Mouse (Mus musculus) midbrain, embryonic 15.5 days (tissue): Measurements from ENCODE around the gene Fosl1. TPM values are rescaled to one million over a fixed set of nuclear protein-coding genes. Genes with fewer than 3 reads are reported as not detected.

Experiments
- ATAC-seq: fragments of 200-750 bp; cut with Nextera tagmentation; replicated peaks from 2 replicates; pipeline ENCODE4 v1.8.0; 2017; ENCODE audit warnings: moderate TSS enrichment
- H3K27ac ChIP-seq: fragments of 300-500 bp; sonication (generic); 2 replicates; pipeline ENCODE4 v1.5.1; 2015; ENCODE audit warnings: mild to moderate bottlenecking, inconsistent platforms
- H3K27me3 ChIP-seq: fragments of 300-500 bp; sonication (generic); replicated peaks from 2 replicates; pipeline ENCODE4 v1.6.1; 2015; ENCODE audit warnings: inconsistent platforms
- H3K36me3 ChIP-seq: fragments of 300-500 bp; sonication (generic); replicated peaks from 2 replicates; pipeline ENCODE4 v1.6.1; 2015; ENCODE audit warnings: inconsistent platforms
- H3K4me1 ChIP-seq: fragments of 300-500 bp; sonication (generic); 2 replicates; pipeline ENCODE4 v1.6.1; 2015; ENCODE audit warnings: inconsistent platforms
- H3K4me2 ChIP-seq: fragments of 300-500 bp; sonication (generic); 2 replicates; pipeline ENCODE4 v1.6.1; 2015; ENCODE audit warnings: inconsistent platforms, mild to moderate bottlenecking, moderate library complexity
- H3K4me3 ChIP-seq: fragments of 300-500 bp; sonication (generic); 2 replicates; pipeline ENCODE4 v1.5.1; 2015; ENCODE audit warnings: mild to moderate bottlenecking, inconsistent platforms
- H3K9ac ChIP-seq: fragments of 300-500 bp; sonication (generic); 2 replicates; pipeline ENCODE4 v1.6.1; 2015; ENCODE audit warnings: mild to moderate bottlenecking, inconsistent platforms
- H3K9me3 ChIP-seq: fragments of 300-500 bp; sonication (generic); 2 replicates; pipeline ENCODE4 v1.6.1; 2016; ENCODE audit warnings: inconsistent platforms
- WGBS: fragments of 180-500 bp; shearing (Covaris S2); methylation state at CpG from one replicate; pipeline ENCODE4 v1.1.7; 2015; ENCODE audit warnings: mixed read lengths; 5-methylcytosine and 5-hydroxymethylcytosine counted together
- polyA plus RNA-seq: library from polyadenylated mRNA; unstranded; fragments of >200 nt; fragmentation: Nextera tagmentation; extraction: Ambion mirVana; gene quantifications from 2 replicates; pipeline ENCODE4 v1.2.1, GENCODE M21; 2015

The Fosl1 gene
- polyA plus RNA-seq, 1 experiment from 2014 or later: not detected

DNA sequence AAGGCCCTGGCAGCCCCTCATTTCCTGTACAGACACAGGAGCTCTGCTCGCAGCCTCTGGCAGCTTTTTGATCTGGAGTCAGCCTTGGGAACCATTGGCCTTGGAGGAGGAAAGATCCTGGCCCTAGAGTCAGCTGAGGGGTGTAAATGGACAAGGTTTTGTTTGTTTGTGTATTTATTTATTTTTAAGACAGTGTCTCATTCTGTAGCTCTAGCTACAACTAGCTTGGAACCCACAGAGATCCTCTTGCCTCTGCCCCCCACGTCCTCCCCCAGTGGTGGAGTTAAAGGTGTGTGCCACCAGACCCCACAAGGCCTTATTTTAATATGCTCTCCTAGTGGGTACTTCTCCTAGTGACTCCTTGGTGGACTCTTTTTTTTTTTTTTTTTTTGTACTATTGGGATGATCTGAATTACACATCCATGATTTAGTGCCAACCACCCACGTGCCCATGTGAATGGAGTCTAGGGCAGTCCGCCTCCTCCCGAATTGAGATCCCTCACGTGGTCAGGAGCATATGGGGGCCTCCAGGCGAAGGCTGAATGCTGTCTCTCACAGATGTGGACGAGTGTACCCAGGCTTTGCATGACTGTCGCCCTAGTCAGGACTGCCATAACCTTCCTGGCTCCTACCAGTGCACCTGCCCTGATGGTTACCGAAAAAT lies 29.8 kb downstream of the Fosl1 start:
- 86% methylated on average over 10 of the region's 10 CpGs for WGBS
- Histone ChIP-seq H3K4me1 (peaks cover 23% of the 10 kb centered on the region), H3K36me3 (no peaks in the 10 kb centered on the region; the same call in 1 of the 2 replicates), H3K27ac (no peak overlapping the region), H3K4me2 (no peak overlapping the region), H3K9me3 (no peaks in the 10 kb centered on the region), H3K9ac (no peak overlapping the region), H3K4me3 (no peak overlapping the region), H3K27me3 (no peaks in the 10 kb centered on the region)
- ATAC-seq: no peak

DNA sequence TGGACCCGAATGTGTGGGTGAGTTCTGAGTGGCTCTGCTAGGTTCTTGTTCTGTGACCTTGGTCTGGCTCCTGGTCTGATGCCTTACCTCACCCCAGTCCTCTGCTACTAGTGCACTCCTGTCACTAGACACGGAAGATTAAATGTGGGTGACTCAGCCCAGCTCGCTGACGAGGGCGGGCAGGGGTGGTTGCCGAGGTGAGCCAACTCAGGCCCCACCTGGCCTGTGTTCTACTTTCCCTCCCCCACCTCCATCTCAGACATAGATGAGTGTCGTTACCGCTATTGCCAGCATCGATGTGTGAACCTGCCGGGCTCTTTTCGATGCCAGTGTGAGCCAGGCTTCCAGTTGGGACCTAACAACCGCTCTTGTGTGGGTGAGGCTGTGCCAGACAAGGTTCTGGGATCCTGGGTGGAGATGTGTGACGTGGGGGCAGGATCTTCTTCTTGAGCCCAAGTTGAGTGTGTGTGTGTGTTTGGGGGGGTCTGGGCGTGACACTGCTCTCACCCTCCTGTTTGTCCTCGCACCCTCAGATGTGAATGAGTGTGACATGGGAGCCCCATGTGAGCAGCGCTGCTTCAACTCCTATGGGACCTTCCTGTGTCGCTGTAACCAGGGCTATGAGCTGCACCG lies 30.4 kb downstream of the Fosl1 start:
- 90% methylated on average over 18 of the region's 18 CpGs for WGBS
- H3K4me2 ChIP-seq: no peak overlapping the region
- H3K27me3 ChIP-seq: no peaks in the 10 kb centered on the region
- no peak for ATAC-seq
- H3K9ac ChIP-seq: no peak overlapping the region
- H3K9me3 ChIP-seq: no peaks in the 10 kb centered on the region
- no peak overlapping the region for H3K4me3 ChIP-seq
- no peak overlapping the region for H3K27ac ChIP-seq
- H3K36me3 ChIP-seq: peaks cover 6% of the 10 kb centered on the region; the same call in 1 of the 2 replicates
- peaks cover 23% of the 10 kb centered on the region for H3K4me1 ChIP-seq

DNA sequence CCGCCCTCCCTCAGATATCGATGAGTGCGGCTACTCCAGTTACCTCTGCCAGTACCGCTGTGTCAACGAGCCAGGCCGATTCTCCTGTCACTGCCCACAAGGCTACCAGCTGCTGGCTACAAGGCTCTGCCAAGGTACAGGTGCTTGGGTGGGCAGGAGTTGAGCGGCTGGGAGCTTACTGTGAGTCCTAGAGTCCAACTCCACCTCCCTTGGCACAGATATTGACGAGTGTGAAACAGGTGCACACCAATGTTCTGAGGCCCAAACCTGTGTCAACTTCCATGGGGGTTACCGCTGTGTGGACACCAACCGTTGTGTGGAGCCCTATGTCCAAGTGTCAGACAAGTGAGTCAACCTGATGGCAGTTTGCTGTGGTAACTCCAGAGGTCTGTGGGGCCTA lies 32.7 kb downstream of the Fosl1 start:
- Histone ChIP-seq H3K27ac (no peak overlapping the region), H3K27me3 (no peaks in the 10 kb centered on the region), H3K36me3 (peaks cover 13% of the 10 kb centered on the region; the same call in 1 of the 2 replicates), H3K9ac (no peak overlapping the region), H3K4me1 (peaks cover 9% of the 10 kb centered on the region), H3K4me2 (no peak overlapping the region), H3K4me3 (no peak overlapping the region), H3K9me3 (no peaks in the 10 kb centered on the region)
- WGBS: 91% methylated on average over 10 of the region's 10 CpGs
- no peak for ATAC-seq

DNA sequence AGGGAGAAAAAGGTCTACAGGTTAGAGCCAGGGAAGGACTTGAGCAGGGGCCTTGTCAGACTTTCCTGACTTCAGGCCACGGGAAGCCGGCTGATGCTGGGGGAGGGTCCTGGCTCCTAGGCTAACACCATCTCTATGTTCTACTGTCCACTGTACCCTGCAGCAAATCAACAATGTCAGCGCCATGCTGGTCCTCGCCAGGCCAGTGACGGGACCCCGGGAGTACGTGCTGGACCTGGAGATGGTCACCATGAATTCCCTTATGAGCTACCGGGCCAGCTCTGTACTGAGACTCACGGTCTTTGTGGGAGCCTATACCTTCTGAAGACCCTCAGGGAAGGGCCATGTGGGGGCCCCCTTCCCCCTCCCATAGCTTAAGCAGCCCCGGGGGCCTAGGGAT lies 34.1 kb downstream of the Fosl1 start:
- H3K27ac ChIP-seq: no peak overlapping the region
- peaks cover 13% of the 10 kb centered on the region; the same call in 1 of the 2 replicates for H3K36me3 ChIP-seq
- no peak overlapping the region for H3K4me2 ChIP-seq
- H3K9ac ChIP-seq: no peak overlapping the region
- peaks cover 2% of the 10 kb centered on the region for H3K4me1 ChIP-seq
- no peak overlapping the region for H3K4me3 ChIP-seq
- WGBS: 94% methylated on average over 10 of the region's 10 CpGs
- no peaks in the 10 kb centered on the region for H3K27me3 ChIP-seq
- ATAC-seq: no peak
- no peaks in the 10 kb centered on the region for H3K9me3 ChIP-seq

DNA sequence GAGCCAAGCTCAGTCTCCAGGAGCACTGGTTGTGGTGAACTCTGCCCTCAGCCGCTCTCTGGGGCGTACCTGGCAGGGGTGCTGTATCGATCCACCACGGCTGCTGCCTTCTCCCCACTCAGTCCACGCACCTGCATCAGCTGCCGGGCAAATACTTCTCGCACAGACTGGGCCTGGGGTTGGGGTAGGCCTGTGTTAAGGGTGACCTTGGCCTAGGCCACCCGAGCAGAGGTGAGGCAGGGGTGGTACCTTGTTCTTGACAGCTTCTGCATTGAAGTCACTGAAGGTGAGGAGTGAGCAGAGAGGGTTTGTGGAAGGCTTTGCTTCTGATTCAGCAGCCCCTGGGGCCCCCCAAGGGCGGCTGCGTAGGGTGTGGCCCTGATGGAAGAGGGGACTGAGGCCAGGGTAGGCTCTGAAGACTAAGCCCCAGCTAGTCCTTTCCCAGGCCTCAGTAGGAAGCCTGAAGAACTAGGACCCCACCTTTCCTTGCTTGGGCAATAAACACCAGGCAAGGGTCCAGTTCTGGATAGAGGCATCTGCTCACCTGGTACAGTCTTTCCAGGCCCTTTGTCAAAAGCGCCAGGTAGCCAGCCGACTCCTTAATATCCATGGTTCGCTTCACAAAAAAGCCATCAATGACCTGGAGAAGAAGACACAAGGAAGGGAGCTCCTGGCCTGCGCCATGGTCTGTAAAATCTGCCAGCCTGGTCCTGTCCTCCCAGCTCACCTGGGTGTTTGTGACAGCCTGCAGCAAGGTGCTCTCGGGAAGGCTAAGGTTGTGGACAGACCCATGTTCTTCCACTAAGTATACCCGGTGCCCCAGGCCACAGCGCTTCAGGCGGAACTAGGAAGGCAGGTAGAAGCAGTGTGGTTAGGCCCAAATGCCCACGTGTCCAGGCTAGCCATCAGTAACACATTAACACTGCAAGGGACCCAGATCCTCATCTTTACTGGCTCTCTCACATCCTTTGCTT lies 36.3 kb downstream of the Fosl1 start:
- ATAC-seq: no peak

DNA sequence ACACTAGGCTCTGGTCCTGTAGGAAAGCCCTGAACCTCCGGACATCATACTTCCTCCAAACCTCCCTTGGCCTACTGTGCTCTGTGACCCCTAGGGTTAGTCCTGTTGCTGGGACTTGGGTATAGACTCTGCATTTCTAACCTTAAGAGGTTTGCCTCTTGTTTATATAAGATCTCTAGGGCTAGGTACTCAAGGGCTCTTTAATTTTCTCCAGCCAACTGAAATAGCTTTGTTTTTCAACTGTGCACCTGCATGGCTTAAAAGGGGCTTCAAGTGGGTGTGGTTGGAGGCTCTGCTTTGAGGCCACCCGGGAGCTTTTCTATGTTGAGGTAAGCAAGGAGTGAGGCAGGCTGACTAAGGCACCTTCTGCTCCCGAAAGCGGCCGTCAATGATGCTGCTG lies 37.1 kb downstream of the Fosl1 start:
- Histone ChIP-seq H3K36me3 (peaks cover 13% of the 10 kb centered on the region; the same call in 1 of the 2 replicates), H3K9me3 (no peaks in the 10 kb centered on the region), H3K27ac (no peak overlapping the region), H3K4me3 (no peak overlapping the region), H3K27me3 (no peaks in the 10 kb centered on the region), H3K4me2 (no peak overlapping the region), H3K9ac (no peak overlapping the region), H3K4me1 (peaks cover 26% of the 10 kb centered on the region)
- no peak for ATAC-seq
- 90% methylated on average over 5 of the region's 5 CpGs for whole genome bisulfite sequencing

More for the DNA sequence above, 36.3 kb downstream of the Fosl1 start:
- H3K36me3 ChIP-seq: peaks cover 13% of the 10 kb centered on the region; the same call in 1 of the 2 replicates
- WGBS: 91% methylated on average over 19 of the region's 19 CpGs
- no peak overlapping the region for H3K4me3 ChIP-seq
- H3K27ac ChIP-seq: no peak overlapping the region
- H3K9ac ChIP-seq: no peak overlapping the region
- no peak overlapping the region for H3K4me2 ChIP-seq
- no peaks in the 10 kb centered on the region for H3K9me3 ChIP-seq
- no peaks in the 10 kb centered on the region for H3K27me3 ChIP-seq
- peaks cover 19% of the 10 kb centered on the region for H3K4me1 ChIP-seq

DNA sequence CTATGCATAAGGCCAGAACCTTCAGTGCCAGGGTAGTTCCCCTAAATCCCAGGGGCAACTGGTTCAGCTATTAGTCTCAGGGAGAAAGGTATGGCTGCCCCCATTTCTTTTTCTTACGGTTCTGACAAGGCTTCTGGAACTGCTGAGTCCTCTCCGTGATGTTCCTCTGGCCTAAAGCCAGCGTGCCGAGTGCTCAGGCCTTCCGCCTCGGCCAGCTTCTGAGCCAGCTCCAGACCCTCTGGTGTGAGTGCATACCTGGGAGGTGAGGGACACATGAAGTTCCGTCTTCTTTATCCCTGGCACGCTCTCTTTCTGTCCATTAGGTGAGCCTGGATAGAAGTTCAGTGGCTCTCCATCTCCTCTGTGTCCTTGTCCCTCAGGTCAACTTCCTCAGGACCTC lies 38.0 kb downstream of the Fosl1 start:
- Histone ChIP-seq H3K9ac (no peak overlapping the region), H3K36me3 (peaks cover 13% of the 10 kb centered on the region; the same call in 1 of the 2 replicates), H3K27me3 (no peaks in the 10 kb centered on the region), H3K4me3 (no peak overlapping the region), H3K9me3 (no peaks in the 10 kb centered on the region), H3K4me2 (no peak overlapping the region), H3K4me1 (peaks cover 32% of the 10 kb centered on the region), H3K27ac (no peak overlapping the region)
- WGBS: 92% methylated on average over 8 of the region's 8 CpGs
- no peak for ATAC-seq

DNA sequence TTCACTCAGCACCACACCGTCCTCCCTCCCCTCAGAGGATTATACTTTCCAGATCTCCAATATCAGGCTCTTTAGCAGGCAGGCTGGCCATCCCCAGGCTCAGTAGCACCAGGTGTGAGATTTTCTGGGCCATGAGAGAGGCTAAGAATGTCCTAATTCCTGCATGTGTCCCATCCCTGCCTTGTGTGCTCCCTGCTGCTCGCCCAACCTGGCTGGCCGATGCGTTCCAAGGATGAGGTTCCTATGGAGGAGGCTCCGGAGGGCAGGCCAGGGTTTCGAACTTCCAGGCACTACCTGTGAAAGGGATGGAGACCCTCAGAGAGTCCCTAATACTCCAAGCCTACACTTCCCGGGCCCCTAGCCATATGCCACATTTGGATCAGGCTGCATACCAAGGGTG lies 38.5 kb downstream of the Fosl1 start:
- Histone ChIP-seq H3K4me3 (no peak overlapping the region), H3K27ac (no peak overlapping the region), H3K4me1 (peaks cover 32% of the 10 kb centered on the region), H3K36me3 (peaks cover 13% of the 10 kb centered on the region; the same call in 1 of the 2 replicates), H3K9me3 (no peaks in the 10 kb centered on the region), H3K27me3 (no peaks in the 10 kb centered on the region), H3K9ac (no peak overlapping the region), H3K4me2 (no peak overlapping the region)
- no peak for ATAC-seq
- 98% methylated on average over 7 of the region's 7 CpGs for WGBS

DNA sequence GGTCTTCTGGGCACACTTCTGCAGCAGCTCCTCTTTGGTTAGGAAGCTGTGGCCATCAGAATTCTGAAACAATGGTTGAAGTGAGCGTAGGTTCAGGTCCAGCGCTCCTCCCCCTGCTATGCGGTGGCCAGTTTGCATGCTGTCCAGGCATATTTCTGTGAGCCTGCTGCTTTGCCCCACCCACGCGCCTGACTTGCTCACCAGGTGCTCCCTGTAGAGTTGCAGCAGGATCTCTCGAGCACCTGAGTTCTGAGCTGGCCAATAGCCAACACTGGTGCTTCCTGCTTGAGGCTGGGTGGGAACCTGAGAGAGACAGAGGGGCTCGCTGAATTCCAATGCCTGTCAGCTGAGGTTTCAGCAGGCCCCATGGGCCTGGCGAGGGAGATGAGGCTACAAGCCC lies 38.9 kb downstream of the Fosl1 start:
- no peak overlapping the region for H3K4me2 ChIP-seq
- no peaks in the 10 kb centered on the region for H3K27me3 ChIP-seq
- 94% methylated on average over 8 of the region's 8 CpGs for WGBS
- H3K9me3 ChIP-seq: no peaks in the 10 kb centered on the region
- H3K36me3 ChIP-seq: peaks cover 13% of the 10 kb centered on the region; the same call in 1 of the 2 replicates
- no peak overlapping the region for H3K9ac ChIP-seq
- no peak overlapping the region for H3K27ac ChIP-seq
- ATAC-seq: no peak
- no peak overlapping the region for H3K4me3 ChIP-seq
- H3K4me1 ChIP-seq: peaks cover 32% of the 10 kb centered on the region

DNA sequence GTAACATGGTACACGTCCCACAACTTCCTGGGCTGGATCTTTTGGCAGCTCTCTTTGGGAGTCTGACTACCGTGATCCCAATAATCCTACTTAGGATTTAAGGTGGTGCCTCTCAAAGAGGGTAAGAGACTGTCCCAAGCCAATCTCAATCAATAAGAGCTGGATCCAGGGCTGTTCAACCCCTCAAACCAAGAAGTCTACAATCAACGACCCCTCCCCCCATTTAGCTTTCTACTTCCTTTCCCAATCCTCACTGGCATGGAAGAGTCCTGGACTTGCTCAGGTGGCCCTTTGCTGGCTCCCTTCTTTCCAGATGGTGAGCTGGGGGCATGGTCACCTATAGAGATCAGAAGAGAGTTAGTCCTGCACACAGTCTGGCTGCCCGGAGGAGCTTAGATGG lies 39.4 kb downstream of the Fosl1 start:
- WGBS: 87% methylated on average over 4 of the region's 4 CpGs
- Histone ChIP-seq H3K9me3 (no peaks in the 10 kb centered on the region), H3K4me3 (0 out of 2 replicates have a peak overlapping the region, but pooled peaks have one; percentile 62), H3K27ac (peak overlapping the region; percentile 96; the same call in 1 of the 2 replicates), H3K4me2 (peak overlapping the region; percentile 83), H3K36me3 (peaks cover 13% of the 10 kb centered on the region; the same call in 1 of the 2 replicates), H3K4me1 (peaks cover 37% of the 10 kb centered on the region), H3K9ac (no peak overlapping the region), H3K27me3 (no peaks in the 10 kb centered on the region)
- no peak for ATAC-seq

DNA sequence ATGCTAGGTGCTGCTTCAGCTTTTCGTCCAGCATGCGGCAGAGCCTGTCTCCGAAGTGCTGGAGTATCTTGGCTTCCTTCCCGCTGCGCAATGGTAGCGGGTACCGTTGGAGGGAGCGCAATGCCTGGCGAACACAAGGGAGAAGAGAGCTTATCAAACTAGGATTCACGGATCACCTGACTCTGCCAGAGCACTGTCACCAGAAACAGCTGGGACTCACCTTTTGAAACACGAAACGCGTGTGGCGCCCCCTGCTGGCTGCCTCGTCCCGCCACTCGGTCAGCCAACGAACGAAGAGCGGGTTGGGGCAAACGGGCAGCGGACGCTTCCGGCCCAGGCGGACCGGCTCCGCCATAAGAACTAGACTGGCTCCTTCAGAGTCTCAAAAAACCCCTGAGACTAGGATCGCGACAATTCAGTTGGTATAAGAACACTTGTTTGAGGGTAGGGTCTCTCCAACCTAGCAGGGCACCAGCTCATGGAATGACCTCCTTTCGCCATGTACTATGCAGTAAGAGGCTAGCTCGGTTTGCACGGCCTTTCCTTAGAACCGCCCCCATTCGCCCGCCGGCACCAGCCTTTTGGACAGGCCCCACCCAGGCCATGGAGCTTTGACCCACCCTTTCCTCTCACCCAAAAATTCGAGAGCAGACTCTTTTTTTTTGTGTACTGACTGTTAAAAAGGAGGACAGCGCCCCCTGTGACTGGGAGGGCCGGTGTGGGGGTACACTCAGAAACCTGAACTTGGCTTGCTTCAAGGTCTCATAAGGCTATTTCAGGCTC lies 40.6 kb downstream of the Fosl1 start, which contains the start of gene Mus81:
Mus81 (minus strand) TSS at position 635 of the 783 bp plus-strand sequence.
- peak; percentile 58 for ATAC-seq
- peak within 1 kb of the TSS; percentile 83 for H3K4me2 ChIP-seq
- peak within 1 kb of the TSS; percentile 96 for H3K27ac ChIP-seq
- H3K4me3 ChIP-seq: peak within 1 kb of the TSS; percentile 62
- H3K27me3 ChIP-seq: no peaks in the 10 kb centered on the region
- no peaks in the 10 kb centered on the region for H3K9me3 ChIP-seq
- peaks cover 49% of the 10 kb centered on the region for H3K4me1 ChIP-seq
- H3K9ac ChIP-seq: peak within 1 kb of the TSS; percentile 66
- WGBS: under 1% methylated on average over 39 of the region's 39 CpGs
- H3K36me3 ChIP-seq: peaks cover 10% of the 10 kb centered on the region
